Mouse (Mus musculus) small intestine, adult 2 months (tissue): ENCODE data around the gene Gm45713.

Experiments
- CTCF ChIP-seq: fragments of 200-500 bp; IDR thresholded peaks from 2 replicates; pipeline ENCODE4 v1.5.1; 2012; ENCODE audit warnings: low read depth, mild to moderate bottlenecking, control low read depth, inconsistent platforms, low read length, moderate library complexity, mixed read lengths; ENCODE audit not compliant: insufficient replicate concordance, insufficient read length; ENCODE audit errors: extremely low read depth
- POLR2A ChIP-seq: fragments of 200-500 bp; IDR thresholded peaks from 2 replicates; pipeline ENCODE4 v1.6.1; 2012; ENCODE audit warnings: low read depth, mild to moderate bottlenecking, control low read depth, inconsistent platforms, low read length, moderate library complexity

DNA sequence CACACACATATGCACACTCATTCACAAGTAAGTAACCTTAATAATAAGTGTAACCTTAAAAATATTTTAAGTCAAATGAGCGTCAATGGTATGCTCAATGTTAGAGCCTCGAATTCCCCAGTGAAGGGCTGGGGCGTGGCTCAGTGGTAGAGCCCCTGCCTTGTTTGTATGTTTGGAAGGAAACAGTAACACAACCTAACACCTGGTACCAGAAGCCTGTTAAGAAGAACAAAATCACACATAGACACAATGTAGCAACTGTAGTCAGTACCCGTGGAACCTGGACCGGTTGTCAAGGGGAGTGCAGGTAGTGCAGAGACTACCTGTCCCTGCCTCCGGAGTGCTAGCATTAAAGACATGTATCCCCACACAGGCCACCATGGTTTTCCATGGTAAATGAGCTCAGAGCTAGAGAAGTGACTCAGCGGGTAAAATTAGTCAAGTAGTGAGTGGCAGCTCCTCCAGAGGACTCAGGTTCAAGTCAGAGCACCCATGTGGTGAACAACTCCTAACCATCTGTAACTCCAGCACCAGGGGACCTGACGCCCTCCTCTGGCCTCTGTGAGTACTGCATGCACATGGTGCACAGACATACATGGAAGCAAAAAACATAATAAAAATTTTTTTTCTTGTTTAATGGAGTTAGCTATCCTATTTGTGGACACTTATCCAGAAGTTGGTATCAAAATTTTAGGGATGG lies 37.3 kb downstream of the Gm45713 start:
- no peak for TF ChIP-seq POLR2A
- TF ChIP-seq CTCF, result peak; percentile 14; the same call in 1 of the 2 replicates
